Mouse (Mus musculus): ENCODE measurements around the gene Sik2. TPM values are rescaled to one million over a fixed set of nuclear protein-coding genes. Genes with fewer than 3 reads are reported as not detected.

The Sik2 gene
- 7.1 TPM in 2 replicates for polyA plus RNA-seq (2012; rRNA removed; ENCODE audit: low replicate concordance)

DNA sequence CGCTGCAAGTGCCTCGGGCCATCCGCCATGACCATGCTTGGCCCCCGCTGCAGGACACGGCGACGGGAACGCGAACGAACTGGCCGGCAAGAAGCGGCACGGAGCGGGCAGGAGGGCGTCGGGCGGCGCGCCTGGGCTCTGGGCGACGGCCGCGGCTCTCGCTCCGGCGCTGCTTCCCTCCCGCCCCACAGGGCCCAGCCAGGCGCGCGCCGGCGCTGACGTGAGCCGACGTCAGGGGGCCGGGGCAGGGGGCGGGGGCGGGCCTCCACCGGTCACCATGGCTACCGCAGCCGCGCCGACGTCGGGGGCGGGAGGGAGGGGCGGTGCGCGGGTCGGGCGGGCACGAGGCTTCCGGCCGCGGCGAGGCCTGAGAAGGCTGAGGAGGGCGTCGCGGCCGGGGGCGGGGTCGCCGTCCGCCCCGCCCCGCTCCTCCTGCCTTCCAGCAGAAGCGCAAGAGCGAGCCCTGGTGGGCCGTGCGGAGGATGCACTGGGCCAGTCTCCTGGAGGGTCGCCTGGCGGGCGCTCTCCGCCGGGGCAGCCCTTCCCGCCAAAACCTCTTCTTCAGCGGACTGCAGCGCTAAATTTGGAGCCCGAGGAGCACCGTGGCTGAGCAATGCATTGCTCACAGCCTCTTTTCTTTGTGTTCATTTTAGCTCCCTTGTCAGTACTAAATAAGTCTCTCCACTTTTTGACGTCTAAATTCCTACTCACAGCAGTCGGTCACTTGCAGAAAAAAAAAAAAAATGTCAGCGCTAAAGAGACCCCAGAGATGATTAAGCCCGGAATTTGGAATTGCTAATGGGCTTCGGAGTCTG lies at the start of gene Sik2:
Gene Sik2 (minus strand): TSS at position 233 of the 815 bp plus-strand sequence.

GRCm38 (mm10) chr9:50845081-50845480 lies 163.8 kb downstream of the Sik2 start, which contains the start of gene Ppp2r1b:
Gene Ppp2r1b, plus strand, starts transcription at chr9:50845301.

Other genes with a start within 250 kb of the Sik2 start
- 1.9 and 2.8 TPM in 2 replicates for gene Fdxacb1, start 240.8 kb downstream of the Sik2 start, polyA plus RNA-seq (2012; rRNA removed; ENCODE audit: low replicate concordance)
- gene Alg9, start 234.1 kb downstream of the Sik2 start, polyA plus RNA-seq (2012; rRNA removed; ENCODE audit: low replicate concordance) = 15.5 and 18.9 TPM in 2 replicates
- gene 1110032A03Rik, start 233.6 kb downstream of the Sik2 start, polyA plus RNA-seq (2012; rRNA removed; ENCODE audit: low replicate concordance) = 12.4 and 15.5 TPM in 2 replicates
- gene Ppp2r1b, start 163.8 kb downstream of the Sik2 start, polyA plus RNA-seq (2012; rRNA removed; ENCODE audit: low replicate concordance) = 1.4 and 1.6 TPM in 2 replicates
- gene Btg4, start 51.8 kb upstream of the Sik2 start, polyA plus RNA-seq (2012; rRNA removed; ENCODE audit: low replicate concordance) = not detected in 2 replicates
- gene Layn, start 68.0 kb upstream of the Sik2 start, polyA plus RNA-seq (2012; rRNA removed; ENCODE audit: low replicate concordance) = 0.17 and 0.22 TPM in 2 replicates
- not detected in 2 replicates for gene 4833427G06Rik, start 93.0 kb upstream of the Sik2 start, polyA plus RNA-seq (2012; rRNA removed; ENCODE audit: low replicate concordance)
- 0.25 and 1.5 TPM in 2 replicates for gene Gm32742, start 156.4 kb upstream of the Sik2 start, polyA plus RNA-seq (2012; rRNA removed; ENCODE audit: low replicate concordance)
- gene Pou2af1, start 204.6 kb upstream of the Sik2 start, polyA plus RNA-seq (2012; rRNA removed; ENCODE audit: low replicate concordance) = 22.1 and 23.1 TPM in 2 replicates

Measured in duodenum, adult 2 months (tissue).